Mouse (Mus musculus) CH12.LX (cell line): Measurements from ENCODE around the gene Tpst2.

Source experiments
- BHLHE40 ChIP-seq: IDR thresholded peaks from 2 replicates; pipeline ENCODE4 v1.6.1; 2011; ENCODE audit warnings: mild to moderate bottlenecking, low read depth, low read length, improper control_type of control experiment
- CHD1 ChIP-seq: IDR thresholded peaks from 2 replicates; pipeline ENCODE4 v1.6.1; 2012; ENCODE audit warnings: low read depth, low read length, improper control_type of control experiment, inconsistent platforms
- CHD2 ChIP-seq: IDR thresholded peaks from 2 replicates; pipeline ENCODE4 v1.6.1; 2011; ENCODE audit warnings: low read length, improper control_type of control experiment
- CTCF ChIP-seq, 2 experiments: IDR thresholded peaks in 1 of 2; conservative IDR thresholded peaks in 1 of 2; 2 replicates each; pipeline ENCODE4 v1.5.1; 2011 to 2012; ENCODE audit warnings: low read depth in 2 of 2, low read length in 2 of 2, improper control_type of control experiment in 1 of 2, inconsistent platforms in 1 of 2, mild to moderate bottlenecking in 1 of 2, moderate library complexity in 1 of 2
- HCFC1 ChIP-seq: IDR thresholded peaks from 2 replicates; pipeline ENCODE4 v1.6.1; 2012; ENCODE audit warnings: low read depth, mild to moderate bottlenecking, inconsistent platforms, low read length, improper control_type of control experiment
- JUND ChIP-seq: conservative IDR thresholded peaks from 2 replicates; pipeline ENCODE4 v1.6.1; 2011; ENCODE audit warnings: low read depth, low read length, improper control_type of control experiment
- KAT2A ChIP-seq: IDR thresholded peaks from 2 replicates; pipeline ENCODE4 v1.6.1; 2012; ENCODE audit warnings: low read length, improper control_type of control experiment, inconsistent platforms; ENCODE audit not compliant: insufficient replicate concordance
- MEF2A ChIP-seq: IDR thresholded peaks from 2 replicates; pipeline ENCODE4 v1.6.1; 2014; ENCODE audit warnings: low read depth, mild to moderate bottlenecking, inconsistent platforms, low read length, improper control_type of control experiment, borderline replicate concordance
- POLR2A ChIP-seq: IDR thresholded peaks from 2 replicates; pipeline ENCODE4 v1.6.1; 2011; ENCODE audit warnings: low read depth, mild to moderate bottlenecking, improper control_type of control experiment, low read length
- POLR2AphosphoS2 ChIP-seq: IDR thresholded peaks from 2 replicates; pipeline ENCODE4 v1.6.1; 2011; ENCODE audit warnings: low read depth, low read length, improper control_type of control experiment
- RCOR1 ChIP-seq: conservative IDR thresholded peaks from 2 replicates; pipeline ENCODE4 v1.6.1; 2012; ENCODE audit warnings: low read depth, mild to moderate bottlenecking, inconsistent platforms, low read length, improper control_type of control experiment
- SMC3 ChIP-seq: IDR thresholded peaks from 2 replicates; pipeline ENCODE4 v1.6.1; 2011; ENCODE audit warnings: low read depth, low read length, improper control_type of control experiment
- UBTF ChIP-seq: IDR thresholded peaks from 2 replicates; pipeline ENCODE4 v1.6.1; 2012; ENCODE audit warnings: low read depth, mild to moderate bottlenecking, inconsistent platforms, low read length, improper control_type of control experiment, moderate library complexity
- ZC3H11A ChIP-seq: IDR thresholded peaks from 2 replicates; pipeline ENCODE4 v1.6.1; 2012; ENCODE audit warnings: low read depth, mild to moderate bottlenecking, inconsistent platforms, low read length, improper control_type of control experiment

DNA sequence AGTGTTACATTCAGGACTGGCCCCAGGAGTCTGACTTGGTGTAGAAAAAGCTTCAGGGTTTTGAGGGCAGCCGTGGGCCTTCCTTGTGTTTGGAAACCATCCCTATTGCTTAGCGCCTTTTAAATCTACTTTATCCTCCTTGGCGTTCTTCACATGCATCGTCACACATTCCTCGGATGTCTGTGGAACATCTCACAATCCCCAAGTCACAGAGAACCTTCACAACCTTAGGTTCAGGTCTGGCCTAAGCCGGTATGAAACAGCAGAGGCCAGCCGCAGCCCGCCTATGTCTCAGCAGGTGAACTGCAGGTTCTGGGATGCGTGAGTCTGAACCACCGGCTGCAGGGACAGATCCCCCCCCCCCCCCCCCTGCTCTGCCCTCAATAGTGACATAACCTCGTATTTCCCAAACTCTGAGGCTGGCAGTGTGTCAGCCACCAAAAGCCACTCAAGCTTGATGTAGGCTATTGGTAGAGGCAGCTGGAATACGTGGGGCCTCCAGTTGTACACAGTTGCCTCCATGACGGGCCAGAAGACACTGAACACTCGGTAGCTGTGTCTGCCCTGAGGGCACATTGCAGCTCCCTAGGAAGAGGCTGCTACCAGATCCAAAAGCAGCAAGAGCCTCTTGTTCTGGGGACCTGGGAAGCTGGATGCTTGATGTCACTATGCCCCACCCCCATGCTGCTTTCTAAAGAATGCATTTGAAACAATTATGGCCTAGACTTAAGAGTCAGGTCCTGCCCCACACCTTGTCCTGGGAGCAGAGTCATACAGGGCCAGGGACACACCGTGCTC, 4.6 kb downstream of the Tpst2 start:
- TF ChIP-seq CTCF (conservative IDR thresholded peaks at IDR 0.05 in 1 of 2, IDR thresholded peaks at IDR 0.05 in 1 of 2; ENCODE audit: low read depth in 2 of 2, low read length in 2 of 2) (no peak), POLR2A (no peak), ZC3H11A (no peak), SMC3 (no peak), JUND (no peak), CHD2 (no peak), MEF2A (no peak), HCFC1 (no peak), BHLHE40 (no peak), RCOR1 (no peak), CHD1 (no peak), KAT2A (no peak), POLR2AphosphoS2 (no peak), UBTF (no peak)
